Mouse (Mus musculus): ENCODE measurements around the gene Atn1.
"Not testable (repeated sequence)": the region's sequence is repeated elsewhere in the genome, so short reads cannot be mapped to it uniquely, and the experiment has no call there.

Gene Atn1

GRCm38 (mm10) chr6:124755831-124756595 is at the start of gene Atn1, which contains the start of gene Gm45234:
TSS of gene Atn1 (minus strand) at chr6:124756524.
TSS of gene Gm45234 (minus strand) at chr6:124756021.
- DNase-seq (ENCODE audit: extremely low read depth, insufficient read length, low spot score) = peak; percentile 79

- peak; percentile 99 for DNase-seq (ENCODE audit: extremely low read depth, insufficient read length, low spot score)
Measured at GRCm38 (mm10) chr6:124805341-124806321, 49.3 kb upstream of the Atn1 start.

- peak; percentile 53 for DNase-seq (ENCODE audit: extremely low read depth, insufficient read length, low spot score)
Measured at GRCm38 (mm10) chr6:124804341-124804740, 48.0 kb upstream of the Atn1 start.

GRCm38 (mm10) chr6:124803691-124804090 is 47.4 kb upstream of the Atn1 start:
- not testable (repeated sequence) for DNase-seq (ENCODE audit: extremely low read depth, insufficient read length, low spot score)

GRCm38 (mm10) chr6:124803061-124803460 is 46.7 kb upstream of the Atn1 start:
- DNase-seq (ENCODE audit: extremely low read depth, insufficient read length, low spot score) = no peak

GRCm38 (mm10) chr6:124802400-124802799 is 46.1 kb upstream of the Atn1 start:
- DNase-seq (ENCODE audit: extremely low read depth, insufficient read length, low spot score) = not testable (repeated sequence)

- no peak for DNase-seq (ENCODE audit: extremely low read depth, insufficient read length, low spot score)
Measured at GRCm38 (mm10) chr6:124796200-124796599, 39.9 kb upstream of the Atn1 start.

GRCm38 (mm10) chr6:124795781-124796180 is 39.5 kb upstream of the Atn1 start:
- no peak for DNase-seq (ENCODE audit: extremely low read depth, insufficient read length, low spot score)

GRCm38 (mm10) chr6:124791911-124792310 is 35.6 kb upstream of the Atn1 start:
- no peak for DNase-seq (ENCODE audit: extremely low read depth, insufficient read length, low spot score)

GRCm38 (mm10) chr6:124790121-124790520 is 33.8 kb upstream of the Atn1 start:
- DNase-seq (ENCODE audit: extremely low read depth, insufficient read length, low spot score) = no peak

- DNase-seq (ENCODE audit: extremely low read depth, insufficient read length, low spot score) = no peak
Measured at GRCm38 (mm10) chr6:124789519-124789918, 33.2 kb upstream of the Atn1 start.

GRCm38 (mm10) chr6:124787722-124788121 is 31.4 kb upstream of the Atn1 start:
- no peak for DNase-seq (ENCODE audit: extremely low read depth, insufficient read length, low spot score)

- no peak for DNase-seq (ENCODE audit: extremely low read depth, insufficient read length, low spot score)
Measured at GRCm38 (mm10) chr6:124786756-124787420, 30.6 kb upstream of the Atn1 start.

- DNase-seq (ENCODE audit: extremely low read depth, insufficient read length, low spot score) = peak; percentile 64
Measured at GRCm38 (mm10) chr6:124782436-124782835, 26.1 kb upstream of the Atn1 start.

- DNase-seq (ENCODE audit: extremely low read depth, insufficient read length, low spot score) = no peak
Measured at GRCm38 (mm10) chr6:124780917-124781316, 24.6 kb upstream of the Atn1 start.

GRCm38 (mm10) chr6:124779984-124780416 is 23.7 kb upstream of the Atn1 start:
- no peak for DNase-seq (ENCODE audit: extremely low read depth, insufficient read length, low spot score)

- no peak for DNase-seq (ENCODE audit: extremely low read depth, insufficient read length, low spot score)
Measured at GRCm38 (mm10) chr6:124779222-124779983, 23.1 kb upstream of the Atn1 start, which contains the start of gene Lrrc23. TSS of gene Lrrc23 (minus strand) at chr6:124779727.

- DNase-seq (ENCODE audit: extremely low read depth, insufficient read length, low spot score) = no peak
Measured at GRCm38 (mm10) chr6:124770511-124770910, 14.2 kb upstream of the Atn1 start.

GRCm38 (mm10) chr6:124770013-124770412 is 13.7 kb upstream of the Atn1 start:
- DNase-seq (ENCODE audit: extremely low read depth, insufficient read length, low spot score) = no peak
